Mouse (Mus musculus): Measurements from ENCODE around the gene Atp6v0e. TPM values are rescaled to one million over a fixed set of nuclear protein-coding genes. Genes with fewer than 3 reads are reported as not detected.
A peak's percentile ranks its signal among the peaks of the same experiment; 100 is the strongest.

Atp6v0e gene
- polyA plus RNA-seq, 1 experiment = 119 TPM

DNA sequence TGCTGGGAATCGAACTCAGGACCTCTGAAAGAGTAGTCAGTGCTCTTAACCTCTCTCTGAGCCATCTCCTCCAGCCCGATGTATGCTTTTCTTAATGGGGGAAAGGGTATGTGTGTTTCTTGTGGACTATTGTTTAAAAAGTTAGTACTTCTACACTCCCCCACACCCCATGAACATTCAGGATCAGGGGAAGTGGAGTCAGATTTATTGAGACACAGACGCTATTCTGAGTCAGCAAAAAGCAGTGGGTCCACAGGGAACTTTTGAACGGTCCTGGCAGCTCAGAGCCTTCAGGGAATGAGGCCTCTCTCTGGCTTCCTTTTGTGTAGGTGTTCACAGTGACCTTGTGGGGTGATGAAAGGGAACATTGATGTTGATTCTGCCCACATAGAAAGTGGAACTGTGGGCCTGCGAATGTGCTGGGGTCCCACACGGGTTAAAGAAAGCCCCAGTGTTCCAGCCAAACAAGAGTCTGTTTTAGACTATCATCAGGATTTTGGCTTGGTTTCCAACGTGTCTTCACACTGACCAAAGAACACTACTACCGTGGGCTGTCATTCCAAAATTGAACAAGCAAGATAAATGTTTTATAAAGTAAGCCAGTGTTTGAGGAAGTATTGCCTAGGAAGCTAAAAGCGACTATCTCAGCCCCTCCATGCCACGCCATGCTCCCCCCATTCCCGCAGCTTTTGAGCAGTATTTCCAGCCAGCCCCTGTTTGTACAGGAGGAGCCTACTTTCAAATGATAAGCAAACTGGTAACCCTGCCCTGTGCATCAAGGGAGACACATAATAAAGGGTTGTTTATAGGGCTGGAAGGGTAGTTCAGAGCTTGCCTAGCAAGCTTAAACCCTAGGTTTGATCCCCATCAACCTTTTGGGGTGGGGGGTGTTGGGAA is 42.7 kb downstream of the Atp6v0e start:
- 42% methylated on average over 11 of the region's 11 CpGs for WGBS
- H3K4me3 ChIP-seq (ENCODE audit: low read depth, low read length) = no peak overlapping the region

GRCm38 (mm10) chr17:26707066-26707465 is 44.0 kb downstream of the Atp6v0e start:
- no peaks in the 10 kb centered on the region for H3K36me3 ChIP-seq (ENCODE audit: control insufficient read depth, insufficient read depth, low read length)
- H3K27me3 ChIP-seq (ENCODE audit: control insufficient read depth, insufficient read depth, low read length) = no peaks in the 10 kb centered on the region
- TF ChIP-seq POLR2A (IDR thresholded peaks at IDR 0.05; ENCODE audit: low read depth, low read length) (no peak), CTCF (IDR thresholded peaks at IDR 0.05; ENCODE audit: extremely low read depth, insufficient read length, insufficient replicate concordance, low read depth, low read length) (no peak)
- no peak overlapping the region for H3K27ac ChIP-seq (ENCODE audit: insufficient read depth, low read depth, low read length)
- 59% methylated on average over 7 of the region's 7 CpGs for whole genome bisulfite sequencing
- no peaks in the 10 kb centered on the region; the same call in 1 of the 2 replicates for H3K4me1 ChIP-seq (ENCODE audit: control insufficient read depth, insufficient read depth, insufficient read length, low read length)
- H3K4me3 ChIP-seq (ENCODE audit: low read depth, low read length) = no peak overlapping the region

More for the DNA sequence above, 42.7 kb downstream of the Atp6v0e start:
- TF ChIP-seq POLR2A (IDR thresholded peaks at IDR 0.05; ENCODE audit: low read depth, low read length) (no peak), CTCF (IDR thresholded peaks at IDR 0.05; ENCODE audit: extremely low read depth, insufficient read length, insufficient replicate concordance, low read depth, low read length) (no peak)
- Histone ChIP-seq H3K4me1 (ENCODE audit: control insufficient read depth, insufficient read depth, insufficient read length, low read length) (peaks cover 4% of the 10 kb centered on the region; the same call in 1 of the 2 replicates), H3K27ac (ENCODE audit: insufficient read depth, low read depth, low read length) (no peak overlapping the region), H3K36me3 (ENCODE audit: control insufficient read depth, insufficient read depth, low read length) (0 out of 2 replicates have a peak, but pooled peaks cover 3% of the 10 kb centered on the region), H3K27me3 (ENCODE audit: control insufficient read depth, insufficient read depth, low read length) (no peaks in the 10 kb centered on the region)

DNA sequence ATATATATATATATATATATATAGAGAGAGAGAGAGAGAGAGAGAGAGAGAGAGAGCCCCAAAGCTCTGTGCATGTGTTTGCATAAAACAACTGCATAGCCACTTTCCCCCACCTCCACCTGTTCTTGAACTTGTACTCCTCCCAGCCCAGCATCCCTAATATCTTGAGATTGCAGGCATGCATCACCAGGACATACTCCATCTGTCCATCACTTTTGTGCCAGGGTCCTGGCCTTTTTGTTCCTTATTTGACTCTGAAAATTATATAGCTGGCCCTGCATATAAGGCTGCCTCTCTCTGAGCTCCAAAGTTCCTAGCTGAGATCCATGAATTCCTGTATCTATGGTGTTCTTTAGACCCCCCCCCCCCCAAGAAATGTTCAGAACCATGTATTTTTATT is 45.5 kb downstream of the Atp6v0e start:
- Histone ChIP-seq H3K4me3 (ENCODE audit: low read depth, low read length) (no peak overlapping the region), H3K4me1 (ENCODE audit: control insufficient read depth, insufficient read depth, insufficient read length, low read length) (no peaks in the 10 kb centered on the region), H3K36me3 (ENCODE audit: control insufficient read depth, insufficient read depth, low read length) (no peaks in the 10 kb centered on the region), H3K27ac (ENCODE audit: insufficient read depth, low read depth, low read length) (no peak overlapping the region), H3K27me3 (ENCODE audit: control insufficient read depth, insufficient read depth, low read length) (no peaks in the 10 kb centered on the region)
- TF ChIP-seq POLR2A (IDR thresholded peaks at IDR 0.05; ENCODE audit: low read depth, low read length) (no peak), CTCF (IDR thresholded peaks at IDR 0.05; ENCODE audit: extremely low read depth, insufficient read length, insufficient replicate concordance, low read depth, low read length) (no peak)

- 28% methylated on average over 9 of the region's 9 CpGs for WGBS
- no peak overlapping the region for H3K27ac ChIP-seq (ENCODE audit: insufficient read depth, low read depth, low read length)
- H3K36me3 ChIP-seq (ENCODE audit: control insufficient read depth, insufficient read depth, low read length) = no peaks in the 10 kb centered on the region
- H3K4me3 ChIP-seq (ENCODE audit: low read depth, low read length) = no peak overlapping the region
- no peaks in the 10 kb centered on the region for H3K27me3 ChIP-seq (ENCODE audit: control insufficient read depth, insufficient read depth, low read length)
- TF ChIP-seq CTCF (IDR thresholded peaks at IDR 0.05; ENCODE audit: extremely low read depth, insufficient read length, insufficient replicate concordance, low read depth, low read length) = no peak
- TF ChIP-seq POLR2A (IDR thresholded peaks at IDR 0.05; ENCODE audit: low read depth, low read length) = no peak
- H3K4me1 ChIP-seq (ENCODE audit: control insufficient read depth, insufficient read depth, insufficient read length, low read length) = peaks cover 3% of the 10 kb centered on the region; the same call in 1 of the 2 replicates
These were observed 46.1 kb downstream of the Atp6v0e start for GRCm38 (mm10) chr17:26708993-26709590.

DNA sequence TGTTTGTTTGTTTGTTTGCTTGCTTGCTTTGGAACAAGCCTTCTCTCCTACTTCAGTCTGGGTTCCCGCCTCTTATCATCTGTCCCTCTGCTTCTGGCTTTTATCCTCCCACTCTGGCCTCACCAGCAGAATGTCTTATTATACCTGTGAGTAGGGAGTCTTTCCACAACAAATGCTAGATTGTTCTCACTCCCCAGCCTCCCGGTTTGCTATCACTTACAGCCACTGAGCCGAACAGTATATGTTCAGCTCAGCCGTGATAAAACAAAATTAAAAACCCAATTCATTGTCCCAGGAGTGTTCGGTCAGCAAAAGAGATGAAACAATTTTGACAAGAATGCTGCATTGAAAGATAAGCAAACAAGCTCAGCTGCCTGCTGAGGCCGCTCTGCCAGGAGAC is 47.0 kb downstream of the Atp6v0e start:
- H3K4me1 ChIP-seq (ENCODE audit: control insufficient read depth, insufficient read depth, insufficient read length, low read length) = peaks cover 6% of the 10 kb centered on the region; the same call in 1 of the 2 replicates
- H3K27ac ChIP-seq (ENCODE audit: insufficient read depth, low read depth, low read length) = no peak overlapping the region
- H3K27me3 ChIP-seq (ENCODE audit: control insufficient read depth, insufficient read depth, low read length) = no peaks in the 10 kb centered on the region
- no peaks in the 10 kb centered on the region for H3K36me3 ChIP-seq (ENCODE audit: control insufficient read depth, insufficient read depth, low read length)
- H3K4me3 ChIP-seq (ENCODE audit: low read depth, low read length) = no peak overlapping the region
- no peak for TF ChIP-seq CTCF (IDR thresholded peaks at IDR 0.05; ENCODE audit: extremely low read depth, insufficient read length, insufficient replicate concordance, low read depth, low read length)
- no peak for TF ChIP-seq POLR2A (IDR thresholded peaks at IDR 0.05; ENCODE audit: low read depth, low read length)
- WGBS = 50% methylated on average over 6 of the region's 6 CpGs

DNA sequence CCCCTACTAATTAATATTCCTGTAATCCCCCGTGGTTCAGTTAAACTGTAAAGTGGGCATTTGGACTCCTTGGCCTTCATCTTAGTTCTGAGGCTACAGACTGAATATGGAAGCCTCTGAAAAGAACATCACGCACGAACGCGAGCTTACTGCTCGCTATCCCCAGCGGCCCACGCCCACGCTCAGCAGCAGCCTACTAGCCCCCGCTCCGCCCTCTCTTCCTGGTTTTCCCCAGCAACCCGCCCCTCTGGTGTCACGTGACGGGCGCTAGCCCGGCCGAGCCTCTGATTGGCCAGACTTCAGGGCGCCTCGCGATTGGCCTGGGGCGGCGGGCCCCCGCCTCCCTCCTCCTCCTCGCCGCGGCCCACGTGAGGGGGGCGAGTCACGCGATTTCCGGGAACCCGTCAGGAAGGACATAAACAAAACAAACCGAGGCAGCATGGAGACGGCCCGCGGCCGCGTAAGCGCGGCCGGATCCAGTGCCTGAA is 52.3 kb downstream of the Atp6v0e start, which contains the start of gene Crebrf:
Gene Crebrf, plus strand, starts transcription at position 380 of the 488 bp plus-strand sequence.
- WGBS = under 1% methylated on average over 41 of the region's 41 CpGs
- Histone ChIP-seq H3K27ac (ENCODE audit: insufficient read depth, low read depth, low read length) (peak within 1 kb of the TSS; percentile 99), H3K27me3 (ENCODE audit: control insufficient read depth, insufficient read depth, low read length) (no peaks in the 10 kb centered on the region), H3K4me1 (ENCODE audit: control insufficient read depth, insufficient read depth, insufficient read length, low read length) (peaks cover 6% of the 10 kb centered on the region; the same call in 1 of the 2 replicates), H3K36me3 (ENCODE audit: control insufficient read depth, insufficient read depth, low read length) (no peaks in the 10 kb centered on the region), H3K4me3 (ENCODE audit: low read depth, low read length) (peak within 1 kb of the TSS; percentile 80)
- TF ChIP-seq CTCF (IDR thresholded peaks at IDR 0.05; ENCODE audit: extremely low read depth, insufficient read length, insufficient replicate concordance, low read depth, low read length) (no peak), POLR2A (IDR thresholded peaks at IDR 0.05; ENCODE audit: low read depth, low read length) (peak; percentile 89)
